Mouse (Mus musculus): ENCODE measurements around the gene Gm128.

Gene Gm128

DNA sequence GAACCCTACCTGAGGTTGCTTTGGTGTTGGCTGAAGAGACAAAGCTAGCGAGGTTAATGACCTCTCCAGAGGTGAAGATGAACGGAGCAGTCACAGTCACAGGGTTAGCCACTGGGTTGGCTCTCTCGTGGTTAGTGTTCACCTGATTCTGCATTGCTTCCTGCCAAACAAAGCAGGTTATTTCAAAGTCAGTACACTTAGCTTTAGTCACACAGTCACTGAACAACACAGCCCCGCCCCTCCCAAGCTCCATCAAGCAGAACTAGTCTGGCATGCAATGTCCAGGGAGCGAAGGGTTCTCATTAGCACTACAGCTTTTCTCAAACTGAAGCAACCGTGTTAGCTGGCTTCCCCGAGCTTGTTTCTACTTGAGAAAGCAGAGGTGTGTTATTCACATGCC, 41.3 kb downstream of the Gm128 start:
- no peak for DNase-seq (ENCODE audit: low read depth, low spot score)

DNA sequence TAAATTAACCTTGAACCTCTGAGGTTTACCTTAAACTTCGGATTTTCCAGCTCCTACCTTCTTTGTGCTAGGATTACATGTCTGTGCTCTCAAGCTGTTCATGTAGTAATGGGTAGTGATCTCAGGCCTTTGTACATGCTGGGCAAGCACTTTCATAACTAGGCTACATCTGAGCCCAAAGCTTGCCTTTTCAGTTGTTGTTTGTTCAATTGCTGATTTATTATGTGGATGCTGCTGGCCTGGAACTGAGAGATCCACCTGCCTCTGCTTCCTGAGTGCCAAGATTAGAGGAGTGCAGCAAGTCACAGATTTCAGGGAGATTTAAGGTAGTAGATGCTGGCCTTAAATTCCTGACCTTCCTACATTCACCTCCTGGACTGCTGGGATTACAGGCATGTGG, 42.3 kb downstream of the Gm128 start:
- DNase-seq (ENCODE audit: low read depth, low spot score) = no peak

DNA sequence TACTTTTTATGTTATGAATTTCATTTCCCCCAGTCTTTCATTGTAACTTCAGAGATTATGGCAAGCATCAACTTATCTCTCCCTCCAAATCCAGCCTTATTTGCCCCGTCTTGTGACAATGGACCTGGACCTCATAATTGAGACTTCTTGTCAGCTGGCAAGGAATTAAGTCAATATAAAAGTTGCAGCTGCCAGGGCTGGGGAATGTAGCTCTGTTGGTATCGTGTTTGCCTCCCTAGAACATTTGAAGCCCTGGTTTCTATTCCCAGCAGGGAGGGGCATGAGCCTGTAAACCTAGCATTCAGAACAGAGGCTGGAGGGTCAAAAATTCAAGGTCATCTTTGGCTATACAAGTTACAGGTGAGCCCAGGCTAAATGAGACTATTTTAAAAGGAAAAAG, 45.6 kb downstream of the Gm128 start:
- DNase-seq (ENCODE audit: low read depth, low spot score) = no peak

DNA sequence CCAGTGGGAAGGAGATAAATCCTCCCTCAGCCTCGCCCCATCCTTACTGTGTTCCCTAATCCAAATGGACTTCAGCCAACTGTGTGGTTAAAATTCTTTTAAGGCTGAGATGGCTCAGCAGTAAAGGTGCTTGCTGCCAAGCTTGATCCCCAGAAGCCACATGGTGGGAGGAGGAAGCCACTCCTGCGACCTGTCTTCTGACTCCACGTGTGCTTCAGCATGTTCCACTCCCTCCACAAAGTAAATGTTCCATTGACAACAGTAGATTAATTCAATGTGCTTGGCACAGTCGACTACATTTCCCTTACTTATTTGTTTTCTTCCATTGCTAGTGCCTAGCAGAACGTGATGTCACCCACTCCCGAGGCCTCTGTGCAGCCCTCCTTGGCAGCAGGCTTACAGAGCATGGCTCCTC, 46.7 kb downstream of the Gm128 start:
- no peak for DNase-seq (ENCODE audit: low read depth, low spot score)

Data from embryo, embryonic 11.5 days (tissue).